Mouse (Mus musculus) spleen, adult 2 months (tissue): ENCODE measurements around the gene Dusp1. TPM values are rescaled to one million over a fixed set of nuclear protein-coding genes. Genes with fewer than 3 reads are reported as not detected.

Source experiments
- DNase-seq, 2 experiments: peaks; one replicate each; pipeline versions ENCODE4 v3.0.0 to v3.0.0-alpha.2; 2012 to 2021; ENCODE audit warnings: low spot score in 2 of 2, low read depth in 1 of 2
- H3K27ac ChIP-seq: fragments of 200-500 bp; 2 replicates; pipeline ENCODE4 v1.5.1; 2012; ENCODE audit warnings: low read length, inconsistent platforms; ENCODE audit not compliant: insufficient read depth
- H3K27me3 ChIP-seq: fragments of 200-500 bp; 2 replicates; pipeline ENCODE4 v1.6.1; 2012; ENCODE audit warnings: mild to moderate bottlenecking, moderate library complexity, low read length, inconsistent platforms; ENCODE audit not compliant: control insufficient read depth, insufficient read depth
- H3K36me3 ChIP-seq: fragments of 200-500 bp; 2 replicates; pipeline ENCODE4 v1.6.1; 2012; ENCODE audit warnings: mild to moderate bottlenecking, low read length, inconsistent platforms; ENCODE audit not compliant: control insufficient read depth, insufficient read depth
- H3K4me1 ChIP-seq: fragments of 200-500 bp; 2 replicates; pipeline ENCODE4 v1.6.1; 2011; ENCODE audit warnings: inconsistent platforms; ENCODE audit not compliant: control insufficient read depth, insufficient read depth, insufficient read length
- H3K4me3 ChIP-seq: fragments of 200-500 bp; 2 replicates; pipeline ENCODE4 v1.5.1; 2011; ENCODE audit warnings: mild to moderate bottlenecking, inconsistent platforms; ENCODE audit not compliant: insufficient read depth, insufficient read length; ENCODE audit errors: extremely low read depth
- CTCF ChIP-seq: fragments of 200-500 bp; IDR thresholded peaks from 2 replicates; pipeline ENCODE4 v1.5.1; 2011; ENCODE audit warnings: mild to moderate bottlenecking, inconsistent platforms; ENCODE audit not compliant: insufficient read depth, insufficient read length, insufficient replicate concordance; ENCODE audit errors: extremely low read depth
- POLR2A ChIP-seq: fragments of 200-500 bp; IDR thresholded peaks from 2 replicates; pipeline ENCODE4 v1.6.1; 2011; ENCODE audit warnings: low read depth, low read length, inconsistent platforms
- WGBS: fragments of 180-500 bp; shearing (Covaris S2); methylation state at CpG from one replicate; pipeline ENCODE4 v1.1.7; 2018; 5-methylcytosine and 5-hydroxymethylcytosine counted together
- polyA plus RNA-seq: library from polyadenylated mRNA; depleted of rRNA; stranded (reverse); fragments of >200 nt; gene quantifications from 2 replicates; pipeline ENCODE4 v1.2.3, GENCODE M21; 2012

The Dusp1 gene
- polyA plus RNA-seq, 1 experiment, result 44.3 TPM

DNA sequence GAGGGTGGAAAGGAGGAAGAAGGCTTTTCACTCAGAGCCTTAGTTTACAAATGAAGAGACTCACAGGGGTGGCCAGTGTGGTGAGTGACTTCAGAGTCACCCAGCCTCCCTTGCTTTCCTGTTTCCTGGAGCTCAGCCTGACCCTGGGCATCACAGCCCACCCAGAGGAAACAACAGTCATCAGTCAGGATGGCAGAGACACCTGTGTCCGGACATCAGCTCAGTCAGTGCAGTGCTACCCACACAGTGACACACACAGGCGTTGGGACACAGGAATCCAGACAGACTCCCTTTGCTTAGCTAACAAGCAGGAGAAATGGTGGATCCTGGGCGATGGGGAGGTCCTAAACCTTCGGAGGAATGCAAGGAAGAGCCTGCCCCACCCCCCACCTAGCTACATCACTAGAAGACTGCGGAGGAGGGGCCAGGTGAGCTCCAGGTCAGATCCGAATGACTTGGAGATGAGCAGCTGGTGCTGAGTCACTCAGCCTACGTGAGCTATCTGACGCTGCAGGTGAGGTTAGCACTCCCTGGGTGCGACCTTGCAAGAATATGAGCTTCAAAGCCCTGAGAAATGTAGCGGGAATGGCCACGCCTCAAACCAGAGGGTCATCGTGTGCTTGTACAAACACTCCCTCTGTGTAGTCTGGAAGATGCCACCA, 12.6 kb downstream of the Dusp1 start:
- TF ChIP-seq CTCF (no peak), POLR2A (no peak)
- no peaks in the 10 kb centered on the region for H3K4me1 ChIP-seq
- no peak overlapping the region for H3K27ac ChIP-seq
- no peak for DNase-seq
- H3K36me3 ChIP-seq, result no peaks in the 10 kb centered on the region
- 67% methylated on average over 12 of the region's 12 CpGs for WGBS
- no peak overlapping the region for H3K4me3 ChIP-seq
- no peaks in the 10 kb centered on the region for H3K27me3 ChIP-seq

DNA sequence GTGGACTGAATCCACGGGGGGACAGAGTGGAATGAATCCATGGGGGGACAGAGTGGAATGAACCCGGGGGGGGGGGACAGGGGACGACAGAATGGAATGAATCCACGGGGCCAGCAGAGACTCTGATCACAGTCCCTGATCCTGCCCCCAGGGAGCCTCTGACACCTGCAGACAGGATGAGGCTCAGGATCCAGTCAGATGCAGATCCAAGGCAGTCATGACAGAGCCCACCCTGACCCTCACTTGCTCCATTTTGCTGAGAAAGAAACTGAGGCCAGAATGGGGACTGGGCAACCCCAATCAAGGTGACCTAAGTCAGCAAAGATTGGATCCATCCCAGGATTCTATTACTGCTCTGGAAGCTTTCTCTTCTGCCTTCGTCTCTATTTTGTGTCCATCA, 13.4 kb downstream of the Dusp1 start:
- DNase-seq, result no peak
- TF ChIP-seq CTCF (no peak), POLR2A (no peak)
- 33% methylated on average over 5 of the region's 5 CpGs for WGBS
- Histone ChIP-seq H3K27me3 (no peaks in the 10 kb centered on the region), H3K36me3 (no peaks in the 10 kb centered on the region), H3K4me3 (no peak overlapping the region), H3K27ac (no peak overlapping the region), H3K4me1 (no peaks in the 10 kb centered on the region)

DNA sequence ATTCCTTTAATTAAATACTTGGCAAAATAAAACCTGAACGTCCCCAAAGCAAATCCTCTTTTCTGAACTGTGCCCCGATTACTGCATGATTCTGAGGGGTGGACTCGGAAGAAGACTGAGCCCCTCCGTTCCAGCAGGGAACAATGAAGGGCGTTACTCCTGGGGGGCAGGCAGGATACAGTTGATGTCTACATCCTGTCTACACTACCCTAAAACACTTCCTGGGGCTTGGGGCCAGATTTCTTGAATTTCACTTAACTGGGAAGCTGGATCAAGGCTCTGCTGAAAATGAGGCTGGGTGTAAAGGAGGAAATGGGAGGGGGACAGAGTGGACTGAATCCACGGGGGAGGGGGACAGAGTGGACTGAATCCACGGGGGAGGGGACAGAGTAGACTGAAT, 14.2 kb downstream of the Dusp1 start:
- Histone ChIP-seq H3K27ac (no peak overlapping the region), H3K4me1 (no peaks in the 10 kb centered on the region), H3K4me3 (no peak overlapping the region), H3K36me3 (no peaks in the 10 kb centered on the region), H3K27me3 (no peaks in the 10 kb centered on the region)
- no peak for DNase-seq
- WGBS, result 36% methylated on average over 7 of the region's 7 CpGs
- TF ChIP-seq POLR2A (no peak), CTCF (no peak)

DNA sequence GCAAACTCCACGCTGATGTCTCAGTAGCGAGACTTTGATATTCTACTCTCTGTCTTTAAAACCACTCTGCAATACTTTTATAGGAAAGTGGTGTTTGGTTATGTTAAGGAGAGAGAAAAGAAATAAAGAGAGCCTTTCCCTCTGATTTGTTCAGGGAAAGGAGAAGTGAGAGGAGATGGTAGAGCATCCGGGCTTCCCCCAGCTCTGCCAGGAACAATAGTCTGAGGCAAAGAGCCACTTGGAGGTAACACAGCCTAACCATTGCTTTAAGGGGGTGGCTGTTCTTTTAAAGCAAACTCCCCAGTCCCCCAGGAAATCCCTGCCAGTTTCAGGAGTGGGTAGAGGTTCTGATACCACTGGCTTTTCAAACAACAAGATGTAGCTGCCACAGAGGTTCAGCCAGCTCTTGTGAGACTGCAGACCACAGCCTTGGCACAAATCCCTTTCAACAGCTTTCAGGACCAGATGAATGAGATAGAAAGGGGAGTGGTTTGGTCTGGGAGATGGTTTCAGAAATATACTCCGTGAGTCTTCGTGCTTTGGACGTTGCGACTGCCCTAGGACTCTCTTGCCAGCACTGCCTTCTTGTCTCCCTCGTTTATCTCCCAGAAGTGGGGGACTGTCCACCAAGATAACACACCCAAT, 17.5 kb downstream of the Dusp1 start:
- TF ChIP-seq POLR2A (no peak), CTCF (no peak)
- Histone ChIP-seq H3K4me3 (no peak overlapping the region), H3K4me1 (no peaks in the 10 kb centered on the region), H3K36me3 (no peaks in the 10 kb centered on the region), H3K27ac (no peak overlapping the region), H3K27me3 (no peaks in the 10 kb centered on the region)
- WGBS, result 44% methylated on average over 8 of the region's 8 CpGs
- DNase-seq, result no peak

DNA sequence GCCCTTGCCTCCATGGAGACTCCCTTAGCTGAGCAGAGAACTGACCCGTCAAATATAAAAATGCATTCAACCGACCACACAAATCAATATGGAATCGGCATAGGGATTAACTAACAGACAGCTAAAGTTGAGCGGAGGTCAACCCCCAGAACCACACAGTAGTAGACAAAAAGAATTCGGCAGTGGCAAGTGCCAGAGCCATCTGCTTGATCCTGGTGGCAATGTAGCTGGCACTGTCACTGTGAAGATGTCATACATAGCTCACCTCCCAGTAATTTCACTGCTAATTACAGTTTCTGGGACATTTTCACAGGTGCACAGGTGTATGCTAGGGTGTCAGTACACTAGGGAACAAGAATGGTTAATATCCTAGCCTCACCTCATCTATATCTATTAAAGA, 21.8 kb downstream of the Dusp1 start:
- TF ChIP-seq POLR2A (no peak), CTCF (no peak)

DNA sequence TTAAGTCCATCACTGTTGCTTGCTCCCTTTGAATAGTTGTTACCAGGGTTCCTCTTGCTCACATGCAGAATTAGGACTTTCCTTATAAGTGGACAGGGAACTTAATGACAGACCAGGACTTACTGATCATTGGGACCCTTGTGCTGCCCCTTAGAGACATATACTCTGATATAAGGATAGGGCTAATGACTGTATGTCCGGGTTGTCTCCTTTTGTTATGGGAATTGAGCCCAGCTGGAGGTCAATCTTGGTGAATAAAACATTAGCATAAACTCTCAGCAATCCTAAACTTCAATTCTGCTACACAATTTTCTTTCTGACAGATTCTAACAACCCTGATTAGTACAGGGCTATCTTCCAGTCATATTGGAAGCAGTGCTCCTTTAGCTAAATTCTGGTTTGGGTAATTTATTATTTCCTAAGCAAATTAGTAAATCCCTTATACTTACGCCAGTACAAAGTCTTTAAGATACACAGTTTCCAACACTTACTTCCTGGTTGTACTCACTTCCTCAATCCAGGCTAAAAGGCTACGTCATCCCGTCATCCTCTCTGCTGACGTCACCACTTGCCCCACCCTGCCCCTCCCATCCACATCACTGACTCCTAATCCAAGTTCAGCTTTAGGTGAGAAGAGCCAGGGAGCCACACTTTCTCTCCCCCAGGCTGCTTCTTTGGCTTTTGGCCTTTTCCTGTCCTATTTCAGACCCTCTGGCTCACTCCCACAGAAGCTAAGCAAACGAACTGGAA, 24.0 kb downstream of the Dusp1 start:
- TF ChIP-seq POLR2A, result no peak
- no peak for TF ChIP-seq CTCF
- no peak overlapping the region for H3K4me3 ChIP-seq
- H3K27me3 ChIP-seq, result no peaks in the 10 kb centered on the region
- H3K27ac ChIP-seq, result no peak overlapping the region
- peaks cover 5% of the 10 kb centered on the region; the same call in 1 of the 2 replicates for H3K4me1 ChIP-seq
- H3K36me3 ChIP-seq, result no peaks in the 10 kb centered on the region
- DNase-seq, result peak; percentile 25 to 75
- WGBS, result 30% methylated on average over 6 of the region's 6 CpGs

More for the DNA sequence above, 21.8 kb downstream of the Dusp1 start:
- DNase-seq, result no peak
- 92% methylated on average over 5 of the region's 5 CpGs for WGBS
- Histone ChIP-seq H3K27ac (no peak overlapping the region), H3K27me3 (no peaks in the 10 kb centered on the region), H3K4me1 (no peaks in the 10 kb centered on the region; the same call in 1 of the 2 replicates), H3K36me3 (no peaks in the 10 kb centered on the region), H3K4me3 (no peak overlapping the region)
